Mouse (Mus musculus): ENCODE measurements around the gene Matn4.
"Not testable (repeated sequence)": the region's sequence is repeated elsewhere in the genome, so short reads cannot be mapped to it uniquely, and the experiment has no call there.

Gene Matn4

GRCm38 (mm10) chr2:164377478-164378426 is 27.2 kb downstream of the Matn4 start:
- ATAC-seq (ENCODE audit: insufficient number of reproducible peaks, low FRiP score, low TSS enrichment) = no peak

GRCm38 (mm10) chr2:164373187-164373586 is 31.8 kb downstream of the Matn4 start:
- ATAC-seq (ENCODE audit: insufficient number of reproducible peaks, low FRiP score, low TSS enrichment) = no peak

GRCm38 (mm10) chr2:164372408-164373053 is 32.4 kb downstream of the Matn4 start:
- ATAC-seq (ENCODE audit: insufficient number of reproducible peaks, low FRiP score, low TSS enrichment) = no peak

GRCm38 (mm10) chr2:164371371-164371770 is 33.6 kb downstream of the Matn4 start:
- ATAC-seq (ENCODE audit: insufficient number of reproducible peaks, low FRiP score, low TSS enrichment) = no peak

- ATAC-seq (ENCODE audit: insufficient number of reproducible peaks, low FRiP score, low TSS enrichment) = no peak
Measured at GRCm38 (mm10) chr2:164368620-164369105, 36.3 kb downstream of the Matn4 start.

DNA sequence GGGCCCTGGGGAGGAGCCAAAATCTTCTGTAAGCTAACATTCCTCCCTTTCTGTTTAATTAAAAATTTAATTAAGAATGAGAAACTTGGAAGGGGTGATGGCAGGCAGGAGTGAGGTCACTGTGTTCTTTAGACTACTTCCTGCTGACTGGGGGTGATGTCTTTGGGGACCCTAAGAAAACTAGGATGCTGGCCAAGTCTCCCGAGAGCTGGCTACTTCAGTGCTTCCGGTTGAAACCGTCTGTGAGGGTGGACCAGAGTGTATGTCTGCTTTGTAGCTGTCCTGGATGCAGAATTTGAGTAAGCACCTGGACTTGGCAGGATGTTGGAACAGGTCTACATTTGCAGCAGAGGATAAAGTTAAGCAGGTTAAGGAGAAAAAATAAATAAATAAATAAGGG is 38.0 kb downstream of the Matn4 start:
- ATAC-seq (ENCODE audit: insufficient number of reproducible peaks, low FRiP score, low TSS enrichment) = no peak

- ATAC-seq (ENCODE audit: insufficient number of reproducible peaks, low FRiP score, low TSS enrichment) = no peak
Measured at GRCm38 (mm10) chr2:164360974-164361657, 43.8 kb downstream of the Matn4 start.

DNA sequence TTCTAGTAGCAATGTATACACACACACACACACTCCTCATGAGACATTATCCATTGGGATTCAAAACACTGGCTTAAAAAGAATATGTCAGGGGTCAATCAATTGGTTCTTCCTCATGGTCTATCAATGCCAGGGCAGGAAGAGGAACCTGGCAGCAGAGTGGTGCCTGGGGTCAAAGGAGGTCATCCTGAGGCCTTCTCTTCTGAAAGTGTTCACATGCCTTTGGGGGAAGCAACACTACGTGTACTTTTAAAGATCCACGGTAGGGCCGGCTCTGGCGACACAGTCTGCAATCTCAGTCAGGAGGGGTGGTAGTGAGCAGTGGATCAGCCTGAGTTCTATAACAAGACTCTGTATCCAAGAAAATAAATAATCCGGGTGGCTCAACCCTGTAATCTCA is 45.3 kb downstream of the Matn4 start:
- no peak for ATAC-seq (ENCODE audit: insufficient number of reproducible peaks, low FRiP score, low TSS enrichment)

GRCm38 (mm10) chr2:164359031-164359430 is 45.9 kb downstream of the Matn4 start:
- no peak for ATAC-seq (ENCODE audit: insufficient number of reproducible peaks, low FRiP score, low TSS enrichment)

DNA sequence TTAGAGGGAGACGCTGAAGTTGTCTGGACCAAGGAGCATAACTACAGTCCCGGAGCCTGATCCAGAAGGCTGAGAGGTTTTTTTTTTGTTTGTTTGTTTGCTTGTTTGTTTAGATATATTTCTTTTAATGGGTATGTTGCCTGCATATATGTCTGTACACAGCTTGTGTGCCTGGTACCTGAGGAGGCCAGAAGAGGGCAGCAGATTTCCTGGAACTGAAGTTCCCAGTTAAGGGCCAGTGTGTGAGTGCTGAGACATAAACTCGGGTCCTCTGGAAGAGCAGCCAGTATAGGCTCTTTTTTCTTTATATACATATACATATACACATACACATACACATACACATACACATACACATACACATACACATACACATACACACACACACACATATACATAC is 46.6 kb downstream of the Matn4 start:
- ATAC-seq (ENCODE audit: insufficient number of reproducible peaks, low FRiP score, low TSS enrichment) = no peak

DNA sequence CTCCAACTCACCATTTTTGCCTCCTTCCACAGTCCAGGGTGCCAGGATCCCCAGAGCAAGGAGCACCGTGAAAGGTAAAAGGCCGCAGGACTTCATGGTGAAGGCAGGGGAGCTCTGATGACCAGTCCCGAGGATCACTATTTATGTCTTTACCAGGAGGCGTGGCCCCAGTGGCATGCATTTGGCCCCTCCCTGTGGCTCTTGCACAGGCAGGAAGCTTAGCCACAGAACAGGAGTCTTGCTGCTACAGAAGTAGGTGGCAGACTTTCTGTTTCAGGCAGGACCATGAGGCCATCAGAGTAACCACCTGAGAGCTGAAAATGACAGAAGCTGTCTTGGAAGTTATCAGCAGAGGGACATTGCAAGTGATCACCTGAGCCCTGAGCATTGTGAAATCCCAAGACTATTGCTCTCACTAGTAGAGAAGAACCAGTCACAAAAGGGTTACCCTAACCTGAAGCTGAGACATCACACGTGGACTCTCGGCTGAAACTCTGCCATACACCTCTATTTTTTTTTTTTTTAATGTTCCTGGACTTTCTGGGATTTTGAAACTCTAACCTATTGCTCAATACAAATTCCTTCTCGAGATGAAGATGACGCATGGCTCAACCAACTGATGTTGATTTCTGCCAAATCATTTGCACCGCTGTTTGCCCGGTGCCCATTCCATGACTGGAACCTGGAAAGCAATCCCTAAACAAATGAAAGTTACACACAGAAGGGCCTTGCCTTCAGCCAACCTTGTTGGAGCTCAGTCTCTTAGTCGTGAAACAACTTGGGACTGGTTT is 48.6 kb downstream of the Matn4 start:
- no peak for ATAC-seq (ENCODE audit: insufficient number of reproducible peaks, low FRiP score, low TSS enrichment)

DNA sequence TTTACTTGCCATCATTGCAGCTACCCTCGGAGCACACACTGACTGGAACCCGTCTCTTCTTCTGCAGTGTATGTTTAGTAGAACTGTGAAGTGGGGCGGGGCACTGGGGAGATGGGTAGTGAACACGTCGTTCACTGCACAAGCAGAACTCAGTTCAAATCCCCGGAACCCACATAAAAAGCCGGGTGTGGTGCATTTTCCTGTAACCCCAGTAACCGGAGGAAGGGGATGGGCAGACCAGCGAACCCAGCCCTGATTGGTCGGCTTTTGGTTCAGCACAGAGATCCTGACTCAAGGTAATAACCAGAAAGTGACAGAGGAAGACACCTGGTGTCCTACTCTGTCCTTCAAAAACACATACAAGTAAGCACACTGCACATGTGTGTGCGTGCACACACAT is 51.6 kb downstream of the Matn4 start:
- no peak for ATAC-seq (ENCODE audit: insufficient number of reproducible peaks, low FRiP score, low TSS enrichment)

DNA sequence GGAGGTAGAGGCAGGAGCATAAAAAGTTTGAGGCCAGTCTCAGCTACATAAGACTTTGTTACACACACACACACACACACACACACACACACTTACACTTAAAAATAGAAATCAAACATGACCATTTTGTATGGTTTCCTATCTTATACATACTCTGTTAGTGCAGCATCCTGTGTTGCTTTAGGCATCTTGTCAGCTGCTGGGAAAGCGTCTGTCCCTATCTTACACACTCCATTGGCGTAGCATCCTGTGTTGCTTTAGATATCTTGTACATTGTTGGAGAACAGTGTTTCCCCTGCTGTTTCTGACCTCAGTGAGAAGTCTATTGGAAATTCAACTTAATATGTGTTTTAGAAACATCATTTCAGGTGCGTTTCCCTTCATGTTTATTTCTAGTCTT is 52.3 kb downstream of the Matn4 start:
- no peak for ATAC-seq (ENCODE audit: insufficient number of reproducible peaks, low FRiP score, low TSS enrichment)

DNA sequence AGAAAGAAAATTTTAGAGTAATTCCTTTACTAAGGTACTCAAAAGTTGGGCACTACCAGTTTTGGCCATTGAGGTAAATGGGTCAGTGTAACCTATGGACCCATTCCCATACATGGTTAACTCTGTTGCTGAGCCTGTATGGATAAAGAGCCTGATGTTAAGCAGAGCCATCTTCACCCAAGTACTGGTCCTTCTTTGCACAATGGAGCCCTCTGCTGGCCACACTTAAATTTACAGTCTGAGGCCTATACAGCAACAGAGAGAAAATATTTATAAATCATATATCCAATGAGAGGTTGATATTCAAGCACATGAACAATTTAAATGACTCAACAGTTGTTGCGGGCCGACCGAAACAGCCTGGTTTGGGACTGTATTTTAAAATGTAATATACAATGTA is 56.0 kb downstream of the Matn4 start:
- no peak for ATAC-seq (ENCODE audit: insufficient number of reproducible peaks, low FRiP score, low TSS enrichment)

- not testable (repeated sequence) for ATAC-seq (ENCODE audit: insufficient number of reproducible peaks, low FRiP score, low TSS enrichment)
Measured at GRCm38 (mm10) chr2:164347697-164348096, 57.3 kb downstream of the Matn4 start.

DNA sequence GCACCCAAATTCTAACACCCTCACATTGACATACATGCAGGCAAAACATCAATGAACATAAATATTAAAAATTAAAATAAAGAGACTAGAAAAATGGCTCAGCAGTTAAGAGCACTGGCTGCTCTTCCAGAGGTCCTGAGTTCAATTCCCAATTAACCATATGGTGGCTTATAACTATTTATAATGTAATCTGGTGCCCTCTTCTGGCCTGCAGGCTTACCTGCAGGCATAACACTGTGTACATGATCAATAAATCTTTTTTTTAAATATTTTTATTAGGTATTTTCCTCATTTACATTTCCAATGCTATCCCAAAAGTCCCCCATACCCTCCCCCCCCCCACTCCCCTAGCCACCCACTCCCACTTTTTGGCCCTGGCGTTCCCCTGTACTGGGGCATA is 61.2 kb downstream of the Matn4 start:
- not testable (repeated sequence) for ATAC-seq (ENCODE audit: insufficient number of reproducible peaks, low FRiP score, low TSS enrichment)

Measured in cerebellum, adult (tissue).